Mouse (Mus musculus) embryonic facial prominence, embryonic 12.5 days (tissue): ENCODE data around the gene Nup37. TPM values are rescaled to one million over a fixed set of nuclear protein-coding genes. Genes with fewer than 3 reads are reported as not detected.
A peak's percentile ranks its signal among the peaks of the same experiment; 100 is the strongest.

Experiments used
- ATAC-seq: fragments of 200-750 bp; cut with Nextera tagmentation; 2 replicates; pipeline ENCODE4 v1.8.0; 2017; ENCODE audit not compliant: insufficient number of reproducible peaks, insufficient read depth, low FRiP score, low TSS enrichment
- H3K27ac ChIP-seq: fragments of 300-500 bp; sonication (generic); 2 replicates; pipeline ENCODE4 v1.5.1; 2016; ENCODE audit warnings: mild to moderate bottlenecking
- H3K27me3 ChIP-seq: fragments of 300-500 bp; sonication (generic); 2 replicates; pipeline ENCODE4 v1.6.1; 2016; ENCODE audit warnings: mild to moderate bottlenecking, moderate library complexity
- H3K36me3 ChIP-seq: fragments of 300-500 bp; sonication (generic); 2 replicates; pipeline ENCODE4 v1.6.1; 2016; ENCODE audit warnings: mild to moderate bottlenecking
- H3K4me1 ChIP-seq: fragments of 300-500 bp; sonication (generic); 2 replicates; pipeline ENCODE4 v1.6.1; 2016
- H3K4me2 ChIP-seq: fragments of 300-500 bp; sonication (generic); replicated peaks from 2 replicates; pipeline ENCODE4 v1.6.1; 2016; ENCODE audit warnings: mild to moderate bottlenecking, moderate library complexity
- H3K4me3 ChIP-seq: fragments of 300-500 bp; sonication (generic); 2 replicates; pipeline ENCODE4 v1.5.1; 2016; ENCODE audit warnings: mild to moderate bottlenecking
- H3K9ac ChIP-seq: fragments of 300-500 bp; sonication (generic); 2 replicates; pipeline ENCODE4 v1.6.1; 2016; ENCODE audit warnings: mild to moderate bottlenecking, moderate library complexity
- H3K9me3 ChIP-seq: fragments of 300-500 bp; sonication (generic); 2 replicates; pipeline ENCODE4 v1.6.1; 2016; ENCODE audit warnings: mild to moderate bottlenecking, moderate library complexity
- WGBS: fragments of 180-500 bp; shearing (Covaris S2); methylation state at CpG from one replicate; pipeline ENCODE4 v1.1.7; 2016; 5-methylcytosine and 5-hydroxymethylcytosine counted together
- polyA plus RNA-seq: library from polyadenylated mRNA; unstranded; fragments of >200 nt; fragmentation: Nextera tagmentation; extraction: Ambion mirVana; gene quantifications from 2 replicates; pipeline ENCODE4 v1.2.1, GENCODE M21; 2016

Nup37 gene
- 92.2 and 94.3 TPM in 2 replicates for polyA plus RNA-seq

- Histone ChIP-seq H3K9ac (peak within 1 kb of the TSS; percentile 74), H3K4me2 (peak within 1 kb of the TSS; percentile 75), H3K4me3 (peak within 1 kb of the TSS; percentile 82), H3K27ac (no peak within 1 kb of the TSS), H3K27me3 (no peaks in the 10 kb centered on the region), H3K9me3 (no peaks in the 10 kb centered on the region), H3K4me1 (peaks cover 20% of the 10 kb centered on the region), H3K36me3 (peaks cover 25% of the 10 kb centered on the region)
- ATAC-seq = peak; percentile 85
- 1% methylated on average over 53 of the region's 53 CpGs for WGBS
Observed at GRCm38 (mm10) chr10:88146707-88147477, at the start of gene Nup37, which contains the start of gene Parpbp. Gene Nup37 (plus strand): TSS chr10:88146992. Gene Parpbp (minus strand): TSS chr10:88146941.

GRCm38 (mm10) chr10:88106169-88106568 lies 40.6 kb upstream of the Nup37 start:
- Histone ChIP-seq H3K9me3 (no peaks in the 10 kb centered on the region), H3K9ac (no peak overlapping the region), H3K4me2 (no peak overlapping the region), H3K4me1 (no peaks in the 10 kb centered on the region), H3K27me3 (no peaks in the 10 kb centered on the region), H3K27ac (no peak overlapping the region), H3K4me3 (no peak overlapping the region), H3K36me3 (peaks cover 4% of the 10 kb centered on the region; the same call in 1 of the 2 replicates)
- WGBS = 93% methylated on average over 2 of the region's 2 CpGs
- no peak for ATAC-seq

- Histone ChIP-seq H3K36me3 (peaks cover 4% of the 10 kb centered on the region; the same call in 1 of the 2 replicates), H3K9me3 (no peaks in the 10 kb centered on the region), H3K4me1 (no peaks in the 10 kb centered on the region), H3K4me2 (no peak overlapping the region), H3K9ac (no peak overlapping the region), H3K4me3 (no peak overlapping the region), H3K27ac (no peak overlapping the region), H3K27me3 (no peaks in the 10 kb centered on the region)
- 88% methylated on average over 2 of the region's 2 CpGs for WGBS
- no peak for ATAC-seq
Observed at GRCm38 (mm10) chr10:88113290-88113689, 33.5 kb upstream of the Nup37 start.

- Histone ChIP-seq H3K4me2 (no peak overlapping the region), H3K27ac (no peak overlapping the region), H3K27me3 (no peaks in the 10 kb centered on the region), H3K4me3 (no peak overlapping the region), H3K36me3 (no peaks in the 10 kb centered on the region), H3K4me1 (no peaks in the 10 kb centered on the region), H3K9me3 (no peaks in the 10 kb centered on the region), H3K9ac (no peak overlapping the region)
- ATAC-seq = no peak
Observed at GRCm38 (mm10) chr10:88119721-88120120, 27.1 kb upstream of the Nup37 start.

GRCm38 (mm10) chr10:88135630-88136029 lies 11.2 kb upstream of the Nup37 start:
- H3K4me3 ChIP-seq = no peak overlapping the region
- no peaks in the 10 kb centered on the region for H3K27me3 ChIP-seq
- H3K27ac ChIP-seq = no peak overlapping the region
- no peak overlapping the region for H3K9ac ChIP-seq
- H3K9me3 ChIP-seq = no peaks in the 10 kb centered on the region
- peaks cover 11% of the 10 kb centered on the region for H3K36me3 ChIP-seq
- WGBS = 96% methylated on average over 16 of the region's 16 CpGs
- H3K4me1 ChIP-seq = no peaks in the 10 kb centered on the region
- no peak for ATAC-seq
- H3K4me2 ChIP-seq = no peak overlapping the region

- Histone ChIP-seq H3K9ac (peak overlapping the region; percentile 74), H3K4me1 (peaks cover 20% of the 10 kb centered on the region), H3K9me3 (no peaks in the 10 kb centered on the region), H3K4me3 (peak overlapping the region; percentile 82), H3K27ac (no peak overlapping the region), H3K27me3 (no peaks in the 10 kb centered on the region), H3K36me3 (peaks cover 21% of the 10 kb centered on the region), H3K4me2 (peak overlapping the region; percentile 75)
- WGBS = 23% methylated on average over 7 of the region's 7 CpGs
- ATAC-seq = no peak
Observed at GRCm38 (mm10) chr10:88146187-88146586, 605 bp upstream of the Nup37 start.

- Histone ChIP-seq H3K9ac (no peak overlapping the region), H3K27me3 (no peaks in the 10 kb centered on the region), H3K9me3 (no peaks in the 10 kb centered on the region), H3K4me2 (no peak overlapping the region), H3K4me3 (no peak overlapping the region), H3K4me1 (peaks cover 14% of the 10 kb centered on the region), H3K36me3 (peaks cover 39% of the 10 kb centered on the region), H3K27ac (no peak overlapping the region)
- ATAC-seq = no peak
- WGBS = 91% methylated on average over 4 of the region's 4 CpGs
Observed at GRCm38 (mm10) chr10:88150381-88150780, 3.6 kb downstream of the Nup37 start.

- Histone ChIP-seq H3K27ac (no peak overlapping the region), H3K27me3 (no peaks in the 10 kb centered on the region), H3K9ac (no peak overlapping the region), H3K4me2 (no peak overlapping the region), H3K4me1 (peaks cover 4% of the 10 kb centered on the region; the same call in 1 of the 2 replicates), H3K9me3 (no peaks in the 10 kb centered on the region), H3K4me3 (no peak overlapping the region), H3K36me3 (peaks cover 45% of the 10 kb centered on the region)
- ATAC-seq = no peak
- 67% methylated on average over 6 of the region's 6 CpGs for WGBS
Observed at GRCm38 (mm10) chr10:88151658-88152057, 4.9 kb downstream of the Nup37 start.

GRCm38 (mm10) chr10:88162096-88162495 lies 15.3 kb downstream of the Nup37 start:
- WGBS = 93% methylated on average over 2 of the region's 2 CpGs
- H3K4me1 ChIP-seq = no peaks in the 10 kb centered on the region
- H3K27ac ChIP-seq = no peak overlapping the region
- H3K27me3 ChIP-seq = no peaks in the 10 kb centered on the region
- H3K9me3 ChIP-seq = no peaks in the 10 kb centered on the region
- H3K36me3 ChIP-seq = peaks cover 29% of the 10 kb centered on the region
- no peak overlapping the region for H3K4me3 ChIP-seq
- H3K4me2 ChIP-seq = no peak overlapping the region
- no peak for ATAC-seq
- no peak overlapping the region for H3K9ac ChIP-seq

- no peak overlapping the region for H3K27ac ChIP-seq
- 91% methylated on average over 5 of the region's 5 CpGs for WGBS
- ATAC-seq = no peak
Observed at GRCm38 (mm10) chr10:88162676-88163075, 15.9 kb downstream of the Nup37 start.

GRCm38 (mm10) chr10:88166158-88166557 lies 19.4 kb downstream of the Nup37 start:
- H3K9me3 ChIP-seq = no peaks in the 10 kb centered on the region
- WGBS = 92% methylated on average over 3 of the region's 3 CpGs

More at GRCm38 (mm10) chr10:88162676-88163075, 15.9 kb downstream of the Nup37 start:
- Histone ChIP-seq H3K27me3 (no peaks in the 10 kb centered on the region), H3K4me1 (no peaks in the 10 kb centered on the region), H3K4me2 (no peak overlapping the region), H3K4me3 (no peak overlapping the region), H3K36me3 (peaks cover 29% of the 10 kb centered on the region), H3K9ac (no peak overlapping the region), H3K9me3 (no peaks in the 10 kb centered on the region)

GRCm38 (mm10) chr10:88167438-88168077 lies 20.8 kb downstream of the Nup37 start:
- Histone ChIP-seq H3K36me3 (peaks cover 10% of the 10 kb centered on the region), H3K4me1 (no peaks in the 10 kb centered on the region), H3K4me2 (no peak overlapping the region), H3K9me3 (no peaks in the 10 kb centered on the region), H3K27ac (no peak overlapping the region), H3K4me3 (no peak overlapping the region), H3K9ac (no peak overlapping the region), H3K27me3 (no peaks in the 10 kb centered on the region)
- 79% methylated on average over 7 of the region's 7 CpGs for WGBS
- ATAC-seq = no peak

More at GRCm38 (mm10) chr10:88166158-88166557, 19.4 kb downstream of the Nup37 start:
- Histone ChIP-seq H3K4me3 (no peak overlapping the region), H3K27ac (no peak overlapping the region), H3K9ac (no peak overlapping the region), H3K27me3 (no peaks in the 10 kb centered on the region), H3K36me3 (peaks cover 16% of the 10 kb centered on the region), H3K4me2 (no peak overlapping the region), H3K4me1 (no peaks in the 10 kb centered on the region)
- no peak for ATAC-seq
